Mouse (Mus musculus) CH12F3 (cell line): ENCODE measurements around the gene Sec13.
"Not testable (repeated sequence)": the region's sequence is repeated elsewhere in the genome, so short reads cannot be mapped to it uniquely, and the experiment has no call there.

Experiments used
- in situ Hi-C: fragments of 300-500 bp; cut with MboI; formaldehyde crosslinking; loops from 2 replicates; pipeline ENCODE4 v1.14.3; 2020; ENCODE audit warnings: low sequenced_read_pairs

The Sec13 gene

GRCm38 (mm10) chr6:113713389-113713788 is 27.2 kb downstream of the Sec13 start:
- in situ Hi-C loops = not testable (repeated sequence)

- in situ Hi-C loops = no loop called here
These were observed 27.8 kb downstream of the Sec13 start for GRCm38 (mm10) chr6:113712718-113713117.

- in situ Hi-C loops = no loop called here
These were observed 43.0 kb downstream of the Sec13 start for GRCm38 (mm10) chr6:113697222-113698205.

- in situ Hi-C loops = no loop called here
These were observed 43.8 kb downstream of the Sec13 start, which contains the start of gene Tatdn2 for GRCm38 (mm10) chr6:113696582-113697221. Gene Tatdn2 (plus strand): TSS chr6:113697050.

GRCm38 (mm10) chr6:113695766-113696355 is 44.7 kb downstream of the Sec13 start:
- in situ Hi-C loops = no loop called here

- in situ Hi-C loops = no loop called here
These were observed 45.3 kb downstream of the Sec13 start for GRCm38 (mm10) chr6:113695203-113695602.

GRCm38 (mm10) chr6:113693377-113693776 is 47.2 kb downstream of the Sec13 start:
- in situ Hi-C loops = no loop called here

GRCm38 (mm10) chr6:113692661-113693133 is 47.8 kb downstream of the Sec13 start:
- in situ Hi-C loops = no loop called here

- in situ Hi-C loops = no loop called here
These were observed 49.5 kb downstream of the Sec13 start for GRCm38 (mm10) chr6:113691084-113691462.

- in situ Hi-C loops = no loop called here
These were observed 50.0 kb downstream of the Sec13 start for GRCm38 (mm10) chr6:113690400-113691083.

GRCm38 (mm10) chr6:113690008-113690399 is 50.5 kb downstream of the Sec13 start:
- in situ Hi-C loops = no loop called here

GRCm38 (mm10) chr6:113686551-113687125 is 53.9 kb downstream of the Sec13 start:
- in situ Hi-C loops = no loop called here

GRCm38 (mm10) chr6:113683081-113683825 is 57.3 kb downstream of the Sec13 start:
- in situ Hi-C loops = no loop called here

GRCm38 (mm10) chr6:113681271-113681670 is 59.3 kb downstream of the Sec13 start:
- in situ Hi-C loops = no loop called here

- in situ Hi-C loops = loop anchor here (5.0 kb wide), 1 partner anchor 43 kb away; the partner anchor contains the start of gene Irak2
These were observed 60.5 kb downstream of the Sec13 start for GRCm38 (mm10) chr6:113679993-113680566.

- in situ Hi-C loops = loop anchor here (5.0 kb wide), 1 partner anchor 41 kb away; the partner anchor contains the start of gene Irak2
These were observed 62.1 kb downstream of the Sec13 start for GRCm38 (mm10) chr6:113678246-113679012.
